8 mouse cellular contexts compared by ENCODE assay signal in genomic region chr4:150238433-150239086, GRCm38 (mm10). TPM values are rescaled to one million over a fixed set of nuclear protein-coding genes. Genes with fewer than 3 reads are reported as not detected.
DNase-seq lines count a peak whose midpoint lies in the region; ATAC-seq lines count a peak whose summit lies in the region.

No protein-coding gene starts in this region.

- H3K4me1 ChIP-seq in lung, embryonic 15.5 days: peaks cover 45% of the 10 kb centered on the region
- peaks cover 54% of the 10 kb centered on the region for H3K4me1 ChIP-seq in embryonic facial prominence, embryonic 13.5 days
- peaks cover 50% of the 10 kb centered on the region for H3K4me1 ChIP-seq in hindbrain, embryonic 16.5 days (ENCODE audit: control insufficient read depth, insufficient read depth, low read depth, low read length)
- peaks cover 53% of the 10 kb centered on the region for H3K4me1 ChIP-seq in midbrain, embryonic 12.5 days

- H3K36me3 ChIP-seq in lung, embryonic 15.5 days: peaks cover 33% of the 10 kb centered on the region
- peaks cover 34% of the 10 kb centered on the region for H3K36me3 ChIP-seq in embryonic facial prominence, embryonic 13.5 days
- H3K36me3 ChIP-seq in hindbrain, embryonic 16.5 days (ENCODE audit: control insufficient read depth, insufficient read depth, low read length): peaks cover 15% of the 10 kb centered on the region
- H3K36me3 ChIP-seq in midbrain, embryonic 12.5 days: peaks cover 32% of the 10 kb centered on the region

- H3K4me2 ChIP-seq in lung, embryonic 15.5 days: peak overlapping the region; percentile 74
- H3K4me2 ChIP-seq in embryonic facial prominence, embryonic 13.5 days: peak overlapping the region; percentile 80
- H3K4me2 ChIP-seq in hindbrain, embryonic 16.5 days (ENCODE audit: low read length): peak overlapping the region; percentile 94
- H3K4me2 ChIP-seq in midbrain, embryonic 12.5 days (replicated peaks): peak overlapping the region; percentile 63

- 7% methylated on average over 3 of the region's 3 CpGs for WGBS in lung, embryonic 15.5 days
- 5% methylated on average over 3 of the region's 3 CpGs for WGBS in embryonic facial prominence, embryonic 13.5 days
- WGBS in hindbrain, embryonic 16.5 days: 7% methylated on average over 3 of the region's 3 CpGs
- WGBS in midbrain, embryonic 12.5 days: 4% methylated on average over 3 of the region's 3 CpGs

- no peak for DNase-seq in lung, postnatal 25 days (ENCODE audit: low spot score)
- DNase-seq in adrenal gland, adult 8-10 months: no peak
- DNase-seq in frontal cortex, postnatal 10 days (ENCODE audit: low spot score in 2 of 2): no peak
- DNase-seq in retina, embryonic 14.5 days (ENCODE audit: low spot score): no peak

- peak overlapping the region; percentile 86 for H3K9ac ChIP-seq in lung, embryonic 15.5 days
- peak overlapping the region; percentile 90 for H3K9ac ChIP-seq in embryonic facial prominence, embryonic 13.5 days
- peak overlapping the region; percentile 80 for H3K9ac ChIP-seq in hindbrain, embryonic 16.5 days (ENCODE audit: low read depth, low read length)
- peak overlapping the region; percentile 86 for H3K9ac ChIP-seq in midbrain, embryonic 12.5 days (replicated peaks)

- H3K27ac ChIP-seq in lung, embryonic 15.5 days: peak overlapping the region; percentile 97
- H3K27ac ChIP-seq in embryonic facial prominence, embryonic 13.5 days: peak overlapping the region; percentile 99
- peak overlapping the region; percentile 44 for H3K27ac ChIP-seq in hindbrain, embryonic 16.5 days (ENCODE audit: low read depth, low read length)
- peak overlapping the region; percentile 100; the same call in 1 of the 2 replicates for H3K27ac ChIP-seq in midbrain, embryonic 12.5 days (replicated peaks)

- no peaks in the 10 kb centered on the region for H3K27me3 ChIP-seq in lung, embryonic 15.5 days
- no peaks in the 10 kb centered on the region for H3K27me3 ChIP-seq in embryonic facial prominence, embryonic 13.5 days
- H3K27me3 ChIP-seq in hindbrain, embryonic 16.5 days (replicated peaks; ENCODE audit: control insufficient read depth, insufficient read depth, low read length): no peaks in the 10 kb centered on the region
- H3K27me3 ChIP-seq in midbrain, embryonic 12.5 days: no peaks in the 10 kb centered on the region

- no peaks in the 10 kb centered on the region for H3K9me3 ChIP-seq in lung, embryonic 15.5 days
- no peaks in the 10 kb centered on the region for H3K9me3 ChIP-seq in embryonic facial prominence, embryonic 13.5 days
- H3K9me3 ChIP-seq in hindbrain, embryonic 16.5 days (ENCODE audit: control insufficient read depth, low read length): no peaks in the 10 kb centered on the region
- no peaks in the 10 kb centered on the region for H3K9me3 ChIP-seq in midbrain, embryonic 12.5 days

- no peak for ATAC-seq in lung, embryonic 15.5 days (ENCODE audit: borderline replicate concordance, extremely low read depth, low FRiP score, low TSS enrichment)
- no peak for ATAC-seq in embryonic facial prominence, embryonic 13.5 days (ENCODE audit: insufficient number of reproducible peaks, insufficient read depth, low FRiP score, low TSS enrichment, low read depth)
- no peak for ATAC-seq in hindbrain, embryonic 16.5 days
- ATAC-seq in midbrain, embryonic 12.5 days (ENCODE audit: low FRiP score, low read depth): no peak

- peak overlapping the region; percentile 70 for H3K4me3 ChIP-seq in lung, embryonic 15.5 days
- peak overlapping the region; percentile 77 for H3K4me3 ChIP-seq in embryonic facial prominence, embryonic 13.5 days
- H3K4me3 ChIP-seq in hindbrain, embryonic 16.5 days (ENCODE audit: low read length): peak overlapping the region; percentile 58
- H3K4me3 ChIP-seq in midbrain, embryonic 12.5 days: peak overlapping the region; percentile 82

RNA-seq across cellular contexts. Expression of gene Eno1, which starts 2.0 kb away (rescaled TPM):
- polyA plus RNA-seq in lung, embryonic 15.5 days (2015; fragmentation: Nextera tagmentation; extraction: Ambion mirVana): 1,793 and 1,844 TPM in 2 replicates
- polyA plus RNA-seq in embryonic facial prominence, embryonic 13.5 days (2015; fragmentation: Nextera tagmentation; extraction: Ambion mirVana): 1,290 and 1,439 TPM in 2 replicates
- polyA plus RNA-seq in hindbrain, embryonic 16.5 days (2015; fragmentation: Nextera tagmentation; extraction: Ambion mirVana): 1,276 and 1,360 TPM in 2 replicates
- 1,057 and 1,083 TPM in 2 replicates for polyA plus RNA-seq in midbrain, embryonic 12.5 days (2016; fragmentation: Nextera tagmentation; extraction: Ambion mirVana)
- 100 to 1,000 TPM; 203 to 424 (median 307) TPM for total RNA-seq in adrenal gland, adult 8-10 months (2022)

RNA-seq across cellular contexts. Expression of gene Car6, which starts 37.4 kb away (rescaled TPM):
- not detected in 2 replicates for polyA plus RNA-seq in lung, embryonic 15.5 days (2015; fragmentation: Nextera tagmentation; extraction: Ambion mirVana)
- 0.23 TPM in 1 of 2 replicates, not detected in the other for polyA plus RNA-seq in embryonic facial prominence, embryonic 13.5 days (2015; fragmentation: Nextera tagmentation; extraction: Ambion mirVana)
- polyA plus RNA-seq in hindbrain, embryonic 16.5 days (2015; fragmentation: Nextera tagmentation; extraction: Ambion mirVana): not detected in 2 replicates
- polyA plus RNA-seq in midbrain, embryonic 12.5 days (2016; fragmentation: Nextera tagmentation; extraction: Ambion mirVana): not detected in 2 replicates
- total RNA-seq in adrenal gland, adult 8-10 months (2022): under 1 TPM in 3 of 4 experiments, not detected in 1; 0.30 to 0.70 (median 0.59) TPM

RNA-seq across cellular contexts. Expression of gene Rere, which starts 42.9 kb away (rescaled TPM):
- 25.8 and 31.9 TPM in 2 replicates for polyA plus RNA-seq in lung, embryonic 15.5 days (2015; fragmentation: Nextera tagmentation; extraction: Ambion mirVana)
- 23.3 and 26.3 TPM in 2 replicates for polyA plus RNA-seq in embryonic facial prominence, embryonic 13.5 days (2015; fragmentation: Nextera tagmentation; extraction: Ambion mirVana)
- polyA plus RNA-seq in hindbrain, embryonic 16.5 days (2015; fragmentation: Nextera tagmentation; extraction: Ambion mirVana): 25.4 and 27.2 TPM in 2 replicates
- polyA plus RNA-seq in midbrain, embryonic 12.5 days (2016; fragmentation: Nextera tagmentation; extraction: Ambion mirVana): 50.7 and 59.1 TPM in 2 replicates
- 100 to 1,000 TPM; 108 to 187 (median 139) TPM for total RNA-seq in adrenal gland, adult 8-10 months (2022)

Comparison
In these comparisons a context has a peak if more than half of its experiments do, and no peak if none do; other contexts are left out.
1. H3K27ac ChIP-seq: peak in every context shown above with its lines; median percentile 100 in midbrain, embryonic 12.5 days; 99 in embryonic facial prominence, embryonic 13.5 days; 97 in lung, embryonic 15.5 days; 44 in hindbrain, embryonic 16.5 days.